In genomic region chrX:140567711-140568407, GRCm38 (mm10) we compare ENCODE assay signal across 9 mouse cellular contexts. TPM values are rescaled to one million over a fixed set of nuclear protein-coding genes. Genes with fewer than 3 reads are reported as not detected.
DNase-seq lines count a peak whose midpoint lies in the region; ATAC-seq and TF ChIP-seq lines count a peak whose summit lies in the region.
"Had no signal": no experiment of that assay in that cellular context is flagged by ENCODE, and none has a peak within 500 bp of the region (broad histone marks: within the 10 kb centered on the region; RNA-seq: fewer than 3 reads in every experiment).

No protein-coding gene starts in this region.

- H3K27me3 ChIP-seq in kidney, postnatal 0 days (ENCODE audit: insufficient read depth, low read length), result no peaks in the 10 kb centered on the region
- H3K27me3 ChIP-seq in kidney, embryonic 14.5 days (ENCODE audit: control insufficient read depth, insufficient read depth, low read length), result no peaks in the 10 kb centered on the region
- H3K27me3 ChIP-seq in forebrain, embryonic 10.5 days (ENCODE audit: poor library complexity, severe bottlenecking), result peaks cover 100% of the 10 kb centered on the region

- WGBS in kidney, postnatal 0 days, result 43% methylated on average over 1 of the region's 1 CpGs
- WGBS in kidney, embryonic 14.5 days, result 71% methylated on average over 1 of the region's 1 CpGs
- WGBS in forebrain, embryonic 10.5 days, result 91% methylated on average over 1 of the region's 1 CpGs

- H3K9ac ChIP-seq in kidney, postnatal 0 days (ENCODE audit: low read depth, low read length), result no peak overlapping the region
- no peak overlapping the region for H3K9ac ChIP-seq in kidney, embryonic 14.5 days (ENCODE audit: low read depth, low read length)
- H3K9ac ChIP-seq: limb, embryonic 12.5 days had no signal

- no peak overlapping the region for H3K4me3 ChIP-seq in kidney, postnatal 0 days (replicated peaks; ENCODE audit: low read depth, low read length)
- H3K4me3 ChIP-seq in kidney, embryonic 14.5 days (ENCODE audit: low read length), result no peak overlapping the region
- H3K4me3 ChIP-seq in forebrain, embryonic 10.5 days, result no peak overlapping the region
- H3K4me3 ChIP-seq: limb, embryonic 12.5 days had no signal

- no peak for TF ChIP-seq CTCF in kidney, postnatal 0 days (IDR thresholded peaks at IDR 0.05; ENCODE audit: low read depth)

- H3K4me2 ChIP-seq in kidney, postnatal 0 days (ENCODE audit: low read length), result no peak overlapping the region
- H3K4me2 ChIP-seq in kidney, embryonic 14.5 days (replicated peaks; ENCODE audit: low read depth, low read length), result no peak overlapping the region
- H3K4me2 ChIP-seq: limb, embryonic 12.5 days had no signal

- no peak overlapping the region for H3K27ac ChIP-seq in kidney, postnatal 0 days
- no peak overlapping the region for H3K27ac ChIP-seq in kidney, embryonic 14.5 days (ENCODE audit: low read depth, low read length)
- no peak overlapping the region for H3K27ac ChIP-seq in forebrain, embryonic 10.5 days
- H3K27ac ChIP-seq: limb, embryonic 12.5 days had no signal

- no peaks in the 10 kb centered on the region for H3K36me3 ChIP-seq in kidney, postnatal 0 days (ENCODE audit: insufficient read depth, low read length)
- no peaks in the 10 kb centered on the region for H3K36me3 ChIP-seq in kidney, embryonic 14.5 days (ENCODE audit: control insufficient read depth, insufficient read depth, low read length)
- no peaks in the 10 kb centered on the region for H3K36me3 ChIP-seq in forebrain, embryonic 10.5 days (replicated peaks)
- H3K36me3 ChIP-seq: limb, embryonic 12.5 days had no signal

- no peaks in the 10 kb centered on the region for H3K4me1 ChIP-seq in kidney, postnatal 0 days (replicated peaks; ENCODE audit: insufficient read depth, low read length)
- H3K4me1 ChIP-seq in kidney, embryonic 14.5 days (ENCODE audit: control insufficient read depth, insufficient read depth, low read length), result no peaks in the 10 kb centered on the region
- H3K4me1 ChIP-seq in forebrain, embryonic 10.5 days, result no peaks in the 10 kb centered on the region
- H3K4me1 ChIP-seq: limb, embryonic 12.5 days had no signal

- ATAC-seq in kidney, postnatal 0 days (replicated peaks; ENCODE audit: low FRiP score, low read depth), result no peak
- no peak for ATAC-seq in kidney, embryonic 14.5 days (ENCODE audit: low FRiP score, low TSS enrichment)
- ATAC-seq in common myeloid progenitor, adult 5-6 weeks (replicated peaks; ENCODE audit: low read depth, poor library complexity, severe bottlenecking), result peak; percentile 88
- peak; percentile 69 to 88 for ATAC-seq in hematopoietic stem cell, adult 5-6 weeks (replicated peaks in 1 of 2; ENCODE audit: insufficient read depth in 1 of 2, low FRiP score in 2 of 2, low TSS enrichment in 1 of 2, low read depth in 1 of 2, poor library complexity in 2 of 2, severe bottlenecking in 2 of 2)
- peak; percentile 99 for ATAC-seq in megakaryocyte-erythroid progenitor cell, adult 5-6 weeks (replicated peaks; ENCODE audit: low FRiP score, low TSS enrichment, poor library complexity, severe bottlenecking)

- H3K9me3 ChIP-seq in kidney, postnatal 0 days (replicated peaks; ENCODE audit: low read length), result no peaks in the 10 kb centered on the region
- no peaks in the 10 kb centered on the region for H3K9me3 ChIP-seq in kidney, embryonic 14.5 days (ENCODE audit: control insufficient read depth, low read length)
- no peaks in the 10 kb centered on the region for H3K9me3 ChIP-seq in forebrain, embryonic 10.5 days
- H3K9me3 ChIP-seq: limb, embryonic 12.5 days had no signal

- peak; percentile 33 for DNase-seq in kidney, postnatal 0 days (ENCODE audit: low spot score)
- no peak for DNase-seq in B cell, adult 2 months
- no peak for DNase-seq in frontal cortex, postnatal 14 days (ENCODE audit: low spot score in 2 of 2)
- no peak for DNase-seq in forebrain, embryonic 10.5 days (ENCODE audit: extremely low spot score, low spot score)

RNA-seq across cellular contexts. Expression of gene Tsc22d3, which starts 32.6 kb away (rescaled TPM):
- 88.0 and 99.3 TPM in 2 replicates for polyA plus RNA-seq in kidney, postnatal 0 days (2015; fragmentation: Nextera tagmentation; extraction: Ambion mirVana)
- polyA plus RNA-seq in kidney, embryonic 14.5 days (2014; fragmentation: Nextera tagmentation; extraction: Ambion mirVana), result 77.8 and 90.2 TPM in 2 replicates
- total RNA-seq in common myeloid progenitor, adult 5-6 weeks (2017), result 30.5 and 35.1 TPM in 2 replicates
- total RNA-seq in hematopoietic stem cell, adult 5-6 weeks (2017), result 66.6 and 70.2 TPM in 2 replicates
- 10.3 and 17.6 TPM in 2 replicates for total RNA-seq in megakaryocyte-erythroid progenitor cell, adult 5-6 weeks (2014; fragmentation: Nextera tagmentation)
- total RNA-seq in megakaryocyte-erythroid progenitor cell, adult 5-6 weeks (2017), result 20.5 and 24.5 TPM in 2 replicates
- polyA plus RNA-seq in forebrain, embryonic 10.5 days (2016; fragmentation: Nextera tagmentation; extraction: Ambion mirVana), result 93.8 and 97.5 TPM in 2 replicates

Comparison
In these comparisons a context has a peak if more than half of its experiments do, and no peak if none do; other contexts are left out.
1. ATAC-seq: peak in common myeloid progenitor, adult 5-6 weeks (single experiment), hematopoietic stem cell, adult 5-6 weeks (2 of 2) and megakaryocyte-erythroid progenitor cell, adult 5-6 weeks (single experiment); none in kidney, postnatal 0 days (single experiment) and kidney, embryonic 14.5 days (single experiment).